Mouse (Mus musculus) CD4-positive helper T cell, adult 2 months (primary cell): ENCODE measurements around the gene Eif3i.

Experiments used
- DNase-seq: peaks from one replicate; pipeline ENCODE4 v3.0.0-alpha.2; 2012; ENCODE audit warnings: low read depth, missing footprints, low spot score

The Eif3i gene

DNA sequence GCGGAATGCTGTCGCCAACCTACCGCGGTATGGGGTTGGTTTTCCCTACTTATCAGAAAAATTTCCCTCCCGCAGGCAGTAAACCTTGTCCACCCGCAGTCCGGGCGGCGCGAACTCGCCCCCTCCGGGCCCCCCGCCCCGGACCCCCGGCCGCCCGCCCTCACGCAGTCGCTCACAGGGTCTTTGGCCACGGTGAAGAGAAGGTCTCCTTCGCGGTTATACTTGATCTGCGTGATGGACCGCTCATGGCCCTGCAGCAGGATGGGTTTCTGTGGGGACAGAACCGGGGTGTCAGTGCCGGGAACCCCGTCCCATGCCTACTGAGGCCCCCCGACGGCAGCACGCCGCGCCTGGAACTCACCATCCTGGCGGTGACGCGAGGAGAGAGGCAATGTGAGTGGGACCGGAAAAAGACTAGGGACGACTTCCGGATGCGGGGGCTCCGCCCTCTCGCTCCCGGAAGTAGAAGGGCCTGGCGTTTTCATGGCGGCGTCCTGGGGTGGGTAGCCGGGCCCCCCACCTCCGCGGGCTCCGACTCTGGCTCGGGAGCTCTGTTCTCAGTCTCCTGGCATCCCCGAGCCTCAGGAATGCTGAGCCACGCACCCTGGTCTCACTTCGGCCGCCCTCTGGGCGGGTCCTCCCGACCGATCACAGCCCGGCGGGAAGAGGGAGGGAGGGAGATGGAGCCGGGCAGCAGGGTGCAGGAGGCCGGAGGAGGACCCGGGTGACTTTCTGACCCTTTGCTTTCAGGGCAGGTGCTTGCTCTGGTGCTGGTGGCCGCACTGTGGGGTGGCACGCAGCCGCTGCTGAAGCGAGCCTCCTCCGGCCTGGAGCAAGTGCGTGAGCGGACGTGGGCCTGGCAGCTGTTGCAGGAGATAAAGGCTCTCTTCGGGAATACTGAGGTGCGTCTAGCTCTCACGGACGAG, at the start of gene Eif3i, which contains the start of gene Tmem234:
Gene Eif3i, minus strand, starts transcription at position 416 of the 926 bp plus-strand sequence.
Gene Tmem234, plus strand, starts transcription at position 436 of the 926 bp plus-strand sequence.
- peak; percentile 91 for DNase-seq

DNA sequence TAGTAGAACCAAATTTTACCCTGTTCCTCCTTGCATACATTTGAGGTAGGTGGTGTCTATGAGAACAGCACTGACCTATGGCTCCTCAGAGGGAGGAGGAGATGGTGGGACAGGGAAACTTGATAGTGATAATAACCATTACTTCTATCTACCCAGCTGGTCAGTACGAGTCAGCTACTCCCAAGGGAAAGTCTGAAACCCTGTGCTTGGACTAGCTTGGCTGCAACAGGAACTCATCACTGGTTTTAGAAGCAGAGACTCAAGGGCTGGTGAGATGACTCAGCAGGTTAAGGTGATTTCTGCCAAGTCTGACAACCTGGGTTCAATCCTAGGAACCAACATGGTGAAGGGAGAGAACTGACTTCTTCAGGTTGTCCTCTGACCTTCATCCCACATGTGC, 48.2 kb upstream of the Eif3i start:
- no peak for DNase-seq

DNA sequence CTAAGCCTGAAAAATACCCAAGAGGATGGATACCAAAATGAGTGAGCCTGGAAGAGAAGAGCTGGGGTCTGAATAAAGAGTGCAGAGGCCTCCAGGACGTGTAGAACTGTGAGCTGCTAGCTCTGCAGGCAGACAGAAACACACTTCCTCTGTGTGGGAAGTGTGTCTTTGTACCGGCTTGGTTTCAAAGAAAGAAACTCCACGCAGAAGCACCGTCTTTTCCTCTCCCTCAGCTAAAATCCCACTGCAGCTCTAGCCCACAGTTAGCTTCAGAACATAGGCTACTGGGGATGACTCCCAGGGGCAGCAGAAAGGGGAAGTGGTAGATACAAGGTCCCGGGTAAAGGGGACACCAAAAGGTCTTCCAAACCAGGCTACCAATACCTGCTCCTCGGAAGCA, 44.8 kb upstream of the Eif3i start:
- no peak for DNase-seq

DNA sequence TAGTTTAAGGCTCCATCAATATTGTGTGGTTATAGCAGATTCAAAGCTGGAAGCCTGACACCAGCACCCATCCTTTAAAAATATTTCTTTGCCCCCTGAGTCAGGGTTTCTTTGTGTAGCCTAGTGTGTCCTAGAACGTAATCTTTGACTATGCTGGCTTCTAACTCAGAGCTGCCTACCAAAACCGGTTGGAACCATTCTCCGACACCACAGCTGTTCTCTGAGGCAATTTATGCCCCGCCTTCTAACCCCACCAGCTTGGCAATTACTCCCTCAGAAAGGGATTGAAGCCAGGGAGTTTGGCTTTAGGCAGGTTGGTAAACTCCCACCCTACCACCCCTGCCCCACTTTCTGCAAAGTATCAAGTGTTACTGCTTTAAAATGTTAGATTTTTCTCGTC, 41.3 kb upstream of the Eif3i start:
- DNase-seq, result no peak

DNA sequence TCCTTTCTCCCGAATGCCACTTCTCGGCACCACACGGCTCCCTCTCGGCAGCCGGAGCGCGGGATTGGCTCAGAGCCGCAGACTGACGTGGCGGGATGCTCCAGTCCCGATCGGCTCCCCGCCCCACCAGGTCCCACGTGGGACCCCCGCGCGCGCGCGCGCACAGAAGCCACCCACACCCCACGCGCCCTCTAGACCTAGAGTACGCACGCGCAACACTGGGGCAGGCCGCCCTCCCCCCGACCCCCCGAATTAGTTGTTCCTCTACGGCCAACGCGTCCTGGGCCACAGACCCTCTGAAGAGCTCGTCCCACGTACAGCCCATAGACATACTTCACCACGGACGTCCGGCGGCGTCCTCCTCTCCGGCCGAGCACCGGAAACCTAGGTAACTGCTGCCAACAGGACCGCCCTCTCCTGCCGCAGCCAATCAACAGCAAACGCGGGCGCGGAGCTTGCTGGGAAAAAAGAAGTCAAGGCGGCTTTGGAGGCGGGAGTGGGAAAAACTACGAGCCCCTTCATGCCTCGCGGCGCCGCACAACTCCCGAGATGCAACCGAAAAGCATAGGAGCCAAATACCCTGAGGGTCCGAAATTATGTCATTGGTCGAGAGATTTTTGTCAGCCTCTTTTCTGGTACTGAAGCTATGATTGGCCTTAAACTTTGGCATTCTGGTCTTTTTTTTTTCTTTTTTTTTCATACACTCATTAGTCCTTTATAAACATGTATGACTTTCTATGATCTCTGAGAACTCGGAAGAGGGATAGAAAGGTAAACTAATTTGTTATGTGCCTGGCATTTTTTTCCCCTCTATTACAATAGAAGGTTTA, 40.4 kb upstream of the Eif3i start, which contains the start of gene Txlna:
Gene Txlna, minus strand, starts transcription at position 428 of the 830 bp plus-strand sequence.
- DNase-seq, result peak; percentile 97

DNA sequence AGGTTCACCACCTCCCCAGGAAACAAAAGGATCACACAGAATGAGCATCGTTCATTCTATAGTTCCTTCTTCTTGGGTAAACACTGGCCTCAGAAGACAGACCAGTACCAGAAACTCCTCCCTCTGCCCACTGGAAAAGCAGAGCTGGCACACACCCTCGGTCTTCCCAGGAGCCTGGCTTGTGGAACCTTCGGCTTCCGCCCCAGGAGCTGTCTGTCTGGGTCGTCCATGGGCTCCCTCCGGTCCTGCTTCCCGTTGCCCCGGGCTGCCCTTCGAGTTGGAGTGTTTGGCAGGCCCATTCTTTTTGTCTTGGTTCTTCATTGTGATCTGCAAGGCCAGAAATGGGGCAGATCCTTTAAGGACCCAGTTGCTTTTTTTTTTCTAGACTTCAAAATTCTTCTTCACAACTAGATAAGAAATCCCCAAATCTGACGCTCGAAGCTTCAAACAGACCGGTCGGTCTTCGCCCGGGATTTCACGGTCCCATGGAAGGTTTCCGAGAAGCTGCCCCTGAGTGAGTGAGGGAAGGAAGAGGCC, 39.7 kb upstream of the Eif3i start:
- DNase-seq, result no peak

DNA sequence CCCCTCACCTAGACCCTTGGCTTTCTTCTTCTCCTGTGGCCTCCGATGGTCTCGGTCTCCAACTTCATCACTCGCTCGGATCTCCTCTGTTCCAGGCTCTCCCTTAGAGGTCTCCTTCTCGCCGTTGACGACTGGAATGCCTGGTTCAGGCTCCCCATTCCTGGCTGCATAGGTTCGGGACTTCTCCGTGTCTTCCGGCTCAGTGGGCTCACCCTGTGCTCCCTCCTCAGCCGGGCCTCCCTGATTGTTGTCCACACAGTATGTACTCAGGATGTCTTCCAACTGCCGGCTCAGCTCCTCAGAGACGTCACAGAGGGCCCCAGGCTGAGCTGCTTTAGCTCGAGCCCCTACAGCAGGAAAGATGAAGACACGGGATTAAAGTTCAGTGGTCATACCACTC, 38.8 kb upstream of the Eif3i start:
- no peak for DNase-seq

DNA sequence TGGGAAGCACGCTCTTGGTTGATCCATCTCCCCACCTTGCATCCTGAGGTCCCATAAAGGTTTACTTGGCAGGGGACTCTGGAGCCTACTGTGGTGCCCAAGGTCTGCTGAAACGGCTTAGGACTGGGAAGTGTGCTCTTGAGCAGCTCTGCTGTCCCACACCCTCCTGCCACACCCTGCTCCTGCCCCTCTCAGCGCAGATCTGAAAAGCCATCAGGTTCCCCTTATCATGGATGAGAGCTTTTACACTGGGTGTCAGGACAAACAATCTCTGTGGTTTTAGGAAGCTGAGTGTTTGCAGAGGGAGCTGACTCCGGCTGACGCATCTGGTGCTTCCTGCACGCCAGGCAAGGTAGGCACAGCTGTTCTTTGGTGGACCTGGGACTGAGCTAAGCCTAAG, 33.4 kb upstream of the Eif3i start:
- no peak for DNase-seq

DNA sequence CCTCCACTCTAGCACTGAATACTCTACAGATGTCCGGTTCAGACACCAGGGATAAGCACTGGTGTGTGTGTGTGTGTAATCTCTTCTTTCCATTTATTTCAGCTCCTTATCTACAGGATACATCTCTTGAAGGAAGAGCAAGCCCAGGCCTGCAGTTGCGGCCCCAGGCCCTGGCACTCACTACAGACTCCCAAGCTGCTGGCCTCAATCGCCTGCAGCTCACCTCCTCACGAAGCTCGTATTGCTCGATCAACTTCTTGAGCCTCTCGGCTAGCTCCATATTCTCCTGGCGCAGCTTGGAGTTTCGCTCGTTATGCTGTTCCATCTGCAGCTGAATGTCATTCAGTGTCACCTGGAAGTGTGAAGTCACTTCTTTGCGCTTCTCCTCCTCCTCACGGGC, 31.4 kb upstream of the Eif3i start:
- DNase-seq, result no peak

DNA sequence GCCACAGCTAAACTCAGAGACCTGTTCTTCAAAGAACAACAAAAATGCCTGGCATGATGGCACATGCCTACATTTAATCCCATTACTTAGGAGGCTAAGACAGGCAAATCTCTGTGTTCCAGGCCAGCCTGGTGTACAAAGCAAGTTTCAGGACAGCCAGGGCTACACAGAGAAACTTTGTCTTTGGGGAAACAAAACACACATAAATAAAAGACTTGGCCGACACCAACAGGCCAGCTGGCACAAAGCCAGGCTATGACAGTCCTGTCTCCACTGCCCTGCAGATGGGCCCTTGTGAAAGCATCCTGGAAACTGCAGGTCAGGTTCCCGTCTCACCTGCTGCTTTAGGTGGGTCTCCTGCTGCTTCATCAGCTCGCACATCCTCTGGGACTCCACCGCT, 30.5 kb upstream of the Eif3i start:
- DNase-seq, result no peak

DNA sequence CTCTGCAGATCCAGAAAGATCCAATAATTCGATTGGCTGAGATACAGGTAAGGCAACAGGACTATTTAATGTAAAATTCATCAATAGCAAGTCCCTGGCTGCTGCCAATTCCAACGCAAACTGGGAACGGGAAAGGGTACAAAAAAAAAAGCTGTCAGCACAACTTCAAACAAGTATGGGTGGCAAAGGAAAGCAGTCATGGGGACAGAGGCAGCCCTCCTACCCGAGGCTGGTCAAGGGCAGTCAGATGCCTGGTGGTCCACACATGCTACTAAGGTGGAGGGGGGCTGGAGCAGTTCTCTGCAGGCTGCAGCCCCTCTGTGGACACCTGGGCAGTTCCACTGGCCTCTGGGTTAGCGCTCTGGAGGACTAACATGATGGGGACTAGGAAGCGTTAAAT, 25.6 kb upstream of the Eif3i start:
- no peak for DNase-seq

DNA sequence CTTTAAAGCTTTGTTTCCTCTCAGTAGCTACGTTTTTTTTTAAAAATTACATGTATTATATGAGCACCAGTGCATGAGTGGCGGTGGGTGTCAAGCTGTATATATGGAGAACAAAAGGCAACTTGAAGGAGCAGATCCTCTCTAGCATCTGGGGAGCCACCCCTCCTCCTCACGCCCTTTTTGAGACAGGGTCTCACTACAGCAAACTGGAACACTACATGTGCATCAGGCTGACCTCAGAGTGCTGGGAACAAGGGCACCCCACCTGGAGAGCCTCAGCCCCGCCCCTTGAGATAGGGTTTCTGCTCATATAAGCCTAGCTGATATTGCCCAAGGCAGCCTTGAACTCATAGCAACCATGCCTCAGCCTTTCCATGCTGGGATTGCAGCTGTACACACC, 25.0 kb upstream of the Eif3i start:
- DNase-seq, result no peak

DNA sequence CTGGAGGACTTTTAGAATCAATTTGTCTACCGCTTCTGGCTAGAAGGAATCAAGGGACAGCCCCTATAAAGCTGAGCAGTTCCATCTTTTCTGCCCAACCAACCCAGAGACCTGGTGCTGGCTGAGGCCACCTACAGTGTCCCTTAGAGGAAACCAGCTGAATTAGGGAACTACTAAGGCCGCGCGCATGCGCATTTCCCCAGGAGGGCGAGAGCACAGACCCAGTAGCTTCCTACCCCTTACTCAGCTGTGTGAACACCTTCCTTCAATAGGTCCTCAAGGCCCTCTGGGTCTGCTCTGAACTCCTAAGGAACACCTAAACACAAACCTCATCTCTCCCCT, 24.6 kb upstream of the Eif3i start:
- DNase-seq, result peak; percentile 81

DNA sequence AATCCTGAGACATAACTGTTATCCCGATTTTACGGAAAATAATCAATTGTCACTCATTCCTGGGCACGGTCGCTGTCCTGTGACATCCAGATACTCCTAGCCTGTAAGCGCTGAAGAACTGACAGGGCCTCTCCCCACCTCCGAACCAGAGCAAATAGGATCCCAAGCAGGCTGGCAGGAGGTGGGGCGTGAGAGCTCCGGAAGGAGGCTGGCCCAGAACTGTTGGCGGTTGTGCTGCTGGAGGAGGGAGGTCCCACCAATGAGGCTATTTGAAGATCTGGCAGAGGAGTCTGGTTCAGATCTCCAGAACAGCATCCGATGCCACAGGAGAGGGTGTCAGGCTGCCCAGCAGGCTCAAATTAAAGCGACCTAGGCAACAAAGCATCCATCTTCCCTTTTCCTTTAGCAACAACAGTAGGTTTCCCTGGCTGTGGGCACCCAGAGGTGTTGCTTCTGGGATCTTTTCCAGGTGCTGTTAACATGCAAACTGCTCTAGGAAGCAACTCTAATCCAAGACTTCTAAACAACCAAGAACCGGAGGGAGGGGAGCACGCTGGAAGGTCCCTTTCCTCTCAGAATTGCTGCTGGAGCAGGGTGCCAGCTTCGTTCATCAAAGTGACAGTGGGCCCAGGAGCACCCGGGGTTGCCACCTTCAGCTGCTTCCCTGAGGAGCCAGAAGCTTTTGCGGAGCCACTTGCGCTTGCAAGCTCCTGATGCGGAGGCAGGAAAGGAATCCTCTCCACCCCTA, 24.0 kb upstream of the Eif3i start:
- DNase-seq, result peak; percentile 95

DNA sequence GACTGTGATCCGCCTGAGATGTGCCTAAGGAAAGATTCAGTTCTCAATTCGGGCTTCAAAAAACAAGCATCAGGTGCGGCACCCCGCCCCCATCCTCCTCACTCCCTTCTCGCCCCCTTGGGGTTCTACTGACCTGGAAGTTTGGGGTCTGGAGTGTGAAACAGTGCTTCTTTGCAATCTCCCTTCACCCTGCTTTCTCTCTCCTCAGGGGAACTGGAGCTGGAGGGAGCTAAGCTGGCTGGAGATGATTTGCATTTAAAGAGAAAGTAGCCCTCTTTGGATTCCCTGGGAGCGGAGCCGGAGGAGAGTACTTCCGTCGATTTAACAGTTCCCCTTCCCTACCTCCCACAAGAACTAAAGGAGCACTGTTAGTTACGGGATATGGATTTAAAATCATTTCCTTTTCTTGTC, 23.2 kb upstream of the Eif3i start, which contains the start of gene Ccdc28b:
Gene Ccdc28b, minus strand, starts transcription at position 267 of the 411 bp plus-strand sequence.
- DNase-seq, result no peak

DNA sequence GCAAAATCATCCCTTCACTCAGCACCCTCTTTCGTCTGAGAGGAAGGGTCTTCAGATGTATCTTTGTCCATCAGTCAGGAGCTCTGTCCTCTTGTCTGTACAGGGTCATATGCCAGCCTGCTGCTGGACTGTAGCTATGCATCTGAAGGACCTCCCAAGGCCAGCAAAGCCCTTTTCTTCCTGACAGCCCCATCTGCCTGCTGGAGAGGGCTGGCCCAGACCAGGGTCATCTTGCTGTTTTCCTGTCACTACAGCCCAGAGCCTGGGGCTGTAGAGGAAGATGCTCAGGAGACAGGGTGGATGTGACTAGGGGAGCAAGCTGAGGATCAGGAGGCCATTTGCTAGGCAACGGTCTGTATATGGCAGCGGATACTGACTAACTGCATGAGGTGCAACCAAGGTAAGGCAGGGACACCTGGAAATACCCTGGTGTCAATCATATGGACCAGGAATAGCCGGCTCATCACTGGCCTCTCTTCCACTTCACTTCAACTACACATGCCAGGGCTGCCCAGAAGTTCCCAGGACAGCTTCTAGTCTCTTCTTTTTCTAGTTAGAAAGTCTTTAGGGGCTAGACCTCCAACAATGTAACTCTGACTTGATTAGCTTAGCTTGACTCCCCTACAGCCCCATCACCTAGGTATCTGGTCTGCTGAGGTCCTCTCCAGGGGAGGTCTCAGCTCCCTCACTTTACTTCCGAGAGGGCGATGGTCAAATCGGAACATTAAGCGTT, 22.5 kb upstream of the Eif3i start:
- no peak for DNase-seq

DNA sequence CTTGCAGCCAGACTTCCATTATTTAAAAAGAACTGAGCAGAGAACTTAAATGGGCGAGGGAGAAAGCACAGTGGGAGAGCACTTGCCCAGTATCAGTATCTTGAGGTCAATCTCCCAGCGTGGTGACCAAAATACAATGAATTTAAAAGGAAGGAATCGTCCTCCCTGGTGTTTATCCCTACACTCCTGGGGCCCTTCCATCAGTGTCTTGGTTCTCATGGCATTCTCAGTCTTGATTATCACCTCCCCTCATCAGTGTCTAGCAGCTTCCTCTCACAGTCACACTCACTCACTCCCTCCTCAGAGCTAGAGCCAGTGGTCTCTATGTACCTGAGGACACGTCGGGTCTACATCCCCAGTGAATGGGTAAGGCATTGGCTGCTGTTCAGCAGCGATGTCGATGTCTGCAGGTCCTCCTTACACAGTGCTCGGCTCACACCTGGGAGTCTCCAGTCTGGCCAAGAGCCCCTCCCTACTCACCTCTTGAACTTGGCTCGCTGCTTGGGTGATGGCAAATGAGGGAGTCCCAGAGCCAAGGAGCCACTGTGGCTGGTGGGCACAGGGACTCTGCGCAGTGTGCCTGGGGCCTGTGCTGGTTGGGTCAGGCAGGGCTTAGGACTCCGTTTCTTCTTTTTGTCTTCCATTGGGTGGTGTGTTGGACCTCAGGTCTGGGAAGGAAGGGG, 21.8 kb upstream of the Eif3i start:
- no peak for DNase-seq

DNA sequence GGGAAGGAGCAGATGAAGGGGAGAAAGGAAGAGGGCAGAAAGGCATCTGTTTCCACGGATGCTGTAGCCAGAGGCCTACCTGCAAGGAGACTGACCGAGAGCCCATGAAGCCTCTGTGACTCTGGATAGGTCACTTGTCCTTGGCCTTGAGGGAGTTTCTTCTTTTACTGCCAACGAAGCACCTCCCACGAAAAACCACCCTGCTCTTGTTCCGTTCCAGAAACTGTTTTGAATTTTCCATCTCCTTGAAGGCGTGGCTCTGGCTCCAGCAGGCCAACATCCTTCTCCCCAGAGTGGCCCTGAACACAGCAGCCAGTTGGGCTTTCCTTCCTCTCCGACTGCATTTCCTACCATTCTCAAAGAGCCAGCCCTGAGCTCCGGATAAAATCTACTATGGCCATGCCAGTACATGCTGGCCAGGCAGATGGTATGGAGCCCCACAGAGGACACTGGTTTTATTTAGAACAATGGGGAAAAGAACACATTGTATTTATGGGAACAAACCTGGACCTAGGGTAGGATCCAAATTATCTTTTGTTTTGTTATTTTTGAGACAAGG, 20.9 kb upstream of the Eif3i start:
- peak; percentile 63 for DNase-seq

DNA sequence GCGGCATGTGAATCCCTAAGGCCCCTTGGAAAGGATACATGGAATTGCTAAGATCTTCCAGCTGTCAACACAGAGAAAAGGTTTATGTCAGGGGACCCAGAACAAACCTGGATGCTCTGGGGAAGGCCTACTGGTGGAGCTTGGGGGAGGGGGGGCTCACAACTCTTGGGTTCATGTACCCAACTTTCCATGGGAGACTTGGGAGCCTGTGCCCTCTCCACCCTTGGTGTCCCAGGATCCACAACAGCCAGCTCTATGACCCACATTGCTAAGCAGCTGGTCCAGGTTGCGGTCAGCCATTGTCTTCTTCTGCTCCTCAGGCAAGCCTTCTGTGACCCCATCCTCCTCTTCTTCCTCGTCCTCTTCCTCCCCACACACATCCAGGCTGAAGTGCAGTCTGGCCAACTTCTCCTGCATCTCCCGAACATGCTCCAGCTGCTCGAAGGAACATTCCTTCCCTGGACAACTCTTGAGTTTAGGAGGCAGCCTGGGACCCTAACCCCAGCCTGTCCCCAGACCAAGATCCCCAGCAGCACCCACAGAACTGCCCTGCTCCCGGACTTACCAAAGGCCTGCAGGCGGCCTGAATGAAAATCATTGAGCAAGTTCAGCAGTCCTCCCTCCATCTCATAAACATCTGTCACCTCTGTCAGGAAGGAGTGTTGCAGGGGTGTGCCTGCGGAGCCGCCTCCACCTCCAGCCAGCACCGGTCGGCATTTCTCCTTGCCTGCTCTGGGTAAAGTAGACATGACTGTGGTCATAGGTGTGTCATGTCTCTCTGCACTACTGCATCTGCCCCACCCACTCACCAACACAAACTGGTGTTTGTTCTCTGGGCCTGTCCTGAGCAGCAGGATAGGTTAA, 20.2 kb upstream of the Eif3i start:
- DNase-seq, result peak; percentile 51
